In the genomic region with DNA sequence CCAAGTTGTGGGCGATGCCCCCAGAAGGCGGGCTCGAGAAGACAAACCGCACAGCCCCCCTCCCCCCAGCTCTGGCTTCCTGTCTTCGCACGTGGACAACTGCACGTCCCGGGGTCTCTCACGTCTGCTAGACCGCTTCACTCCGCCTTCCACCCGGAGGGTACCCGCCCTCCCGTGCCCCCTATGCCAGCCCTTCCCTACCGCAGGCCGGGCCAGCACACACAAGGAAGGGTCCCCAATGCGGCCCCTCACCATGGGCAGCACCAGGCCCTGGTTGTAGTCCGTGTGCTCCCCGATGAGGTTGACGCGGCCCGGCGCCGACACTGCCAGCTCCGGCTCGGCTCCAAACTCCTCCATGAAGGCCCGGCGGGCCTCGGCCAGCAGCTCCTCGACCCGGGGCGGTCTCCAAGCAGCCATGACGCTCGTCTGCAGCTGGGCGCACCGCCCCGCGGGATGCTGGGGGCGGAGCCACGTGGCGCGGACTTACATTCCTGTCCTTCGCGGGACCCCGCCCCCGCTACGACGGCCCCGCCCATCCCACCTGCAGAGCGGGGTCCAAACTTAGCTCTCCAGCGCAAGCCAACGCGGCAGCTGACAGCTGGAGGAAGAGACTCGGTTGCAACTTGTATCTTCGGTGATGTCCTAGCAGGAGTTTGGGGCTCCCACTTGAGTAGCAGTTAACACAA, we compare ENCODE assay signal across 8 mouse cellular contexts. TPM values are rescaled to one million over a fixed set of nuclear protein-coding genes. Genes with fewer than 3 reads are reported as not detected.
DNase-seq lines count a peak whose midpoint lies in the region; ATAC-seq and TF ChIP-seq lines count a peak whose summit lies in the region.

TSS of gene Galk1 (minus strand) at position 458 of the 686 bp plus-strand sequence.

- no peaks in the 10 kb centered on the region for H3K9me3 ChIP-seq in kidney, embryonic 14.5 days (ENCODE audit: control insufficient read depth, low read length)
- H3K9me3 ChIP-seq in limb, embryonic 14.5 days (ENCODE audit: control insufficient read depth, low read length): no peaks in the 10 kb centered on the region
- H3K9me3 ChIP-seq in midbrain, embryonic 16.5 days (replicated peaks; ENCODE audit: control insufficient read depth, low read length, poor library complexity, severe bottlenecking): no peaks in the 10 kb centered on the region

- no peak for TF ChIP-seq CTCF in embryonic fibroblast, embryonic 13.5 days (IDR thresholded peaks at IDR 0.05; ENCODE audit: borderline replicate concordance, insufficient read depth, low read length)

- peak within 1 kb of the TSS; percentile 88 for H3K9ac ChIP-seq in kidney, embryonic 14.5 days (ENCODE audit: low read depth, low read length)
- peak within 1 kb of the TSS; percentile 82 for H3K9ac ChIP-seq in limb, embryonic 14.5 days (ENCODE audit: low read depth, low read length, severe bottlenecking)
- H3K9ac ChIP-seq in midbrain, embryonic 16.5 days (ENCODE audit: low read depth, low read length): peak within 1 kb of the TSS; percentile 65

- ATAC-seq in kidney, embryonic 14.5 days (ENCODE audit: low FRiP score, low TSS enrichment): peak; percentile 91
- ATAC-seq in limb, embryonic 14.5 days (ENCODE audit: low FRiP score, low read depth): peak; percentile 90
- ATAC-seq in midbrain, embryonic 16.5 days: peak; percentile 84

- peak; percentile 84 for TF ChIP-seq POLR2A in embryonic fibroblast, embryonic 13.5 days (IDR thresholded peaks at IDR 0.05; ENCODE audit: low read depth, low read length)
- peak; percentile 64; the same call in 1 of the 2 replicates for TF ChIP-seq POLR2A in limb, embryonic 14.5 days (IDR thresholded peaks at IDR 0.05; ENCODE audit: borderline replicate concordance, extremely low read depth, insufficient read depth, insufficient read length)

- H3K36me3 ChIP-seq in kidney, embryonic 14.5 days (ENCODE audit: control insufficient read depth, insufficient read depth, low read length): peaks cover 29% of the 10 kb centered on the region
- peaks cover 31% of the 10 kb centered on the region for H3K36me3 ChIP-seq in limb, embryonic 14.5 days (ENCODE audit: control insufficient read depth, insufficient read depth, low read length)
- H3K36me3 ChIP-seq in midbrain, embryonic 16.5 days (ENCODE audit: control insufficient read depth, insufficient read depth, low read length): no peaks in the 10 kb centered on the region

- peak within 1 kb of the TSS; percentile 89 for H3K4me2 ChIP-seq in kidney, embryonic 14.5 days (replicated peaks; ENCODE audit: low read depth, low read length)
- peak within 1 kb of the TSS; percentile 66 for H3K4me2 ChIP-seq in limb, embryonic 14.5 days (replicated peaks; ENCODE audit: low read depth, low read length, severe bottlenecking)
- peak within 1 kb of the TSS; percentile 74 for H3K4me2 ChIP-seq in midbrain, embryonic 16.5 days (ENCODE audit: low read length)

- H3K4me1 ChIP-seq in embryonic fibroblast, embryonic 13.5 days (ENCODE audit: control insufficient read depth, insufficient read depth, low read length): no peaks in the 10 kb centered on the region
- 0 out of 2 replicates have a peak, but pooled peaks cover 6% of the 10 kb centered on the region for H3K4me1 ChIP-seq in kidney, embryonic 14.5 days (ENCODE audit: control insufficient read depth, insufficient read depth, low read length)
- peaks cover 15% of the 10 kb centered on the region for H3K4me1 ChIP-seq in limb, embryonic 14.5 days (ENCODE audit: control insufficient read depth, insufficient read depth, low read length)
- H3K4me1 ChIP-seq in midbrain, embryonic 16.5 days (ENCODE audit: control insufficient read depth, insufficient read depth, low read length): peaks cover 7% of the 10 kb centered on the region

- H3K27ac ChIP-seq in embryonic fibroblast, embryonic 13.5 days (ENCODE audit: insufficient read depth, low read length): no peak within 1 kb of the TSS
- peak within 1 kb of the TSS; percentile 87 for H3K27ac ChIP-seq in kidney, embryonic 14.5 days (ENCODE audit: low read depth, low read length)
- H3K27ac ChIP-seq in limb, embryonic 14.5 days (replicated peaks; ENCODE audit: low read depth, low read length): peak within 1 kb of the TSS; percentile 96
- H3K27ac ChIP-seq in midbrain, embryonic 16.5 days (ENCODE audit: low read length): peak within 1 kb of the TSS; percentile 73; the same call in 1 of the 2 replicates

- WGBS in kidney, embryonic 14.5 days: under 1% methylated on average over 54 of the region's 55 CpGs
- under 1% methylated on average over 50 of the region's 55 CpGs for WGBS in limb, embryonic 14.5 days
- WGBS in midbrain, embryonic 16.5 days: 0% methylated on average over 49 of the region's 55 CpGs

- peak within 1 kb of the TSS; percentile 67 for H3K4me3 ChIP-seq in embryonic fibroblast, embryonic 13.5 days (ENCODE audit: insufficient read depth, low read length)
- H3K4me3 ChIP-seq in kidney, embryonic 14.5 days (ENCODE audit: low read length): peak within 1 kb of the TSS; percentile 80
- H3K4me3 ChIP-seq in limb, embryonic 14.5 days (replicated peaks; ENCODE audit: low read length): peak within 1 kb of the TSS; percentile 72
- peak within 1 kb of the TSS; percentile 65 for H3K4me3 ChIP-seq in midbrain, embryonic 16.5 days (ENCODE audit: low read depth, low read length)

- DNase-seq in 416B (ENCODE audit: low read depth): peak; percentile 95
- DNase-seq in adrenal gland, postnatal 36 days: peak; percentile 93 to 96
- peak; percentile 87 to 89 for DNase-seq in heart, adult 9 months (ENCODE audit: low spot score in 2 of 2)
- DNase-seq in limb, embryonic 14.5 days (ENCODE audit: low spot score): peak; percentile 94
- peak; percentile 64 to 90 for DNase-seq in spleen, postnatal 10 days (ENCODE audit: low spot score in 2 of 2)

- H3K27me3 ChIP-seq in kidney, embryonic 14.5 days (ENCODE audit: control insufficient read depth, insufficient read depth, low read length): no peaks in the 10 kb centered on the region
- no peaks in the 10 kb centered on the region for H3K27me3 ChIP-seq in limb, embryonic 14.5 days (ENCODE audit: control insufficient read depth, insufficient read depth, low read length)
- no peaks in the 10 kb centered on the region for H3K27me3 ChIP-seq in midbrain, embryonic 16.5 days (ENCODE audit: control insufficient read depth, insufficient read depth, low read depth, low read length)

RNA-seq across cellular contexts. Expression of gene Galk1, which starts in this region (rescaled TPM):
- total RNA-seq in adrenal gland, postnatal 36 days (2021): 10 to 100 TPM; 40.7 to 50.3 TPM
- polyA plus RNA-seq in embryonic fibroblast, embryonic 13.5 days (2011; ENCODE audit: insufficient read length, low read depth, missing spikeins): 50.8 and 58.6 TPM in 2 replicates
- 155 and 166 TPM in 2 replicates for polyA plus RNA-seq in kidney, embryonic 14.5 days (2014; fragmentation: Nextera tagmentation; extraction: Ambion mirVana)
- polyA plus RNA-seq in limb, embryonic 14.5 days (2012; rRNA removed): 115 and 139 TPM in 2 replicates
- 162 and 164 TPM in 2 replicates for polyA plus RNA-seq in limb, embryonic 14.5 days (2014; fragmentation: Nextera tagmentation; extraction: Ambion mirVana)
- polyA plus RNA-seq in midbrain, embryonic 16.5 days (2015; fragmentation: Nextera tagmentation; extraction: Ambion mirVana): 57.2 and 64.1 TPM in 2 replicates
